Mouse (Mus musculus): ENCODE data around the gene Nnmt. TPM values are rescaled to one million over a fixed set of nuclear protein-coding genes. Genes with fewer than 3 reads are reported as not detected.

Gene Nnmt
- total RNA-seq, 1 experiment from 2014 or later, result not detected

DNA sequence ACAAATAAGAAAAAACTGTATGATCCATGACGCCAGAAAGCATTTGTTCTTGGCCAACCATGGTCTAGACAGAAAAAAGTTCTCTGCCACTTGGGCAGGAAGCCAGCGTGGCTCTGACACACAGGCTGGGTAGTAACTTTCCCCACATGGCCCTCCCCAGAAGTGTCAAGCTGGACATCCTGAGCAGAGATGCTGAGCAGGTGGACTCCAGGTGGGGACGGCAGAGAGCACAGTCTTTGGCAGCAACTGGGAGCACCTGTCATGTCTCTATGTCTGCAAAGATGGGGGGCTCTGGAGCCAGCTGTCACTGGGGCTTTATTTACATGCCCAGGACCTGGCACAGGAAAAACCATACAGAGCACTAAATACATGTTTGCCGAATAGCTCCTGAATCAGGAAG lies 14.3 kb downstream of the Nnmt start:
- ATAC-seq (ENCODE audit: extremely low read depth, insufficient number of reproducible peaks, low FRiP score, poor library complexity, severe bottlenecking), result no peak

DNA sequence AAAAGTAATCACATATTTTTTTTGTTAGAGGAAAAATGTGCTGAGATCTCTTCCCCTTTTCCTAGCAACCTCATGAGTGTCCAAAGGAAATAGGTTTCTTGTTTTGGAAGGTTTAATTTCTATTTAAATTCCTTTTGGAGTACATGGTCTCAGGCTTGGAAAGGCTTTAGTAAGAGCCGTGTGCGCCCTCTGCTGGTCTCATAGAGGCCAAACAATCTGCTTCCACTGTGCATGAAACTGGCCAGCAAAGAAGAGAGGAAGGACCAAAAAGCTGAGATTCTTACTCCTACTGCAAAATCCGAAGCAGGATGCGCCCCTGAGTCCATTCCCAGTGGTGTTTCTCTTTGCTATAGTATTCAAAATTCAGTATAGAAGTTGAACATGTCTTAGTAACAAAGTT lies 18.6 kb downstream of the Nnmt start:
- ATAC-seq (ENCODE audit: extremely low read depth, insufficient number of reproducible peaks, low FRiP score, poor library complexity, severe bottlenecking), result peak; percentile 41; the same call in 1 of the 2 replicates

DNA sequence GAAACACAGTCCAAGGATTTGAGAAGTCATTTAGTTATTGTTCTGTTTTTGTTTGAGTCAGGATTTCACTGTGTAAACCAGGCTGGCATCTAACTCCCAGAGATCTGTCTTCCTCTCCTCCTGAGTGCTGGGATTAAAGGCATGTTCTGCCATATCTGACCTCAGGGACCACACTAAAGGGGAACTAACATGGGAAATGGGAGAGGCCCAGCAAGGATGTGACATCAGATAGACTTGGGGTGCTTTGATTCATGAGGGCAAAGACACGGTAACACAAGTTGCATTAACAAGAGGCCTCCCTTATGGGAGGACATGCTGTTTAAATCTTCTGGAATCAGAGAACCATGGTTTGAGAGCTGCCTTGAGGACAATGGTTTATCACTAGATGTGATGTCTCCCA lies 24.1 kb downstream of the Nnmt start:
- ATAC-seq (ENCODE audit: extremely low read depth, insufficient number of reproducible peaks, low FRiP score, poor library complexity, severe bottlenecking), result no peak

DNA sequence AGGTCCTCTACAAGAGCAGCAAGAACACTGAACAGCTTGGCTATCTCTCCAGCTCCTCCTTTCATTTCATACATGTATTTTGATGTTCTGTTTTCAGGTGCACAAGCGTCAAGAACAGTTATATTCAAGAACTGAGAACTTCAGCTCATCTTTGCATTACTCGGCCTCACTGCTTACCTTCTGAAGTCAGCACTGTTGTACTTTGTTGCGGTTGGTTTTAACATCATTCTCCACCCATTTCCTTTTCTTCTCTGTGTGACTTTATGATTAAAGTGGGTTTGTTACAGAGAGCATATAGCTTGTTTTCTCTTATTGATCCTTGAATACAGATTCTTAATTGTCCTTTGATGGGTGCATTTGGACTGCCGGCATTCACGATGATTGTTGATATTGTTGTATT lies 42.6 kb downstream of the Nnmt start:
- ATAC-seq (ENCODE audit: extremely low read depth, insufficient number of reproducible peaks, low FRiP score, poor library complexity, severe bottlenecking), result no peak

DNA sequence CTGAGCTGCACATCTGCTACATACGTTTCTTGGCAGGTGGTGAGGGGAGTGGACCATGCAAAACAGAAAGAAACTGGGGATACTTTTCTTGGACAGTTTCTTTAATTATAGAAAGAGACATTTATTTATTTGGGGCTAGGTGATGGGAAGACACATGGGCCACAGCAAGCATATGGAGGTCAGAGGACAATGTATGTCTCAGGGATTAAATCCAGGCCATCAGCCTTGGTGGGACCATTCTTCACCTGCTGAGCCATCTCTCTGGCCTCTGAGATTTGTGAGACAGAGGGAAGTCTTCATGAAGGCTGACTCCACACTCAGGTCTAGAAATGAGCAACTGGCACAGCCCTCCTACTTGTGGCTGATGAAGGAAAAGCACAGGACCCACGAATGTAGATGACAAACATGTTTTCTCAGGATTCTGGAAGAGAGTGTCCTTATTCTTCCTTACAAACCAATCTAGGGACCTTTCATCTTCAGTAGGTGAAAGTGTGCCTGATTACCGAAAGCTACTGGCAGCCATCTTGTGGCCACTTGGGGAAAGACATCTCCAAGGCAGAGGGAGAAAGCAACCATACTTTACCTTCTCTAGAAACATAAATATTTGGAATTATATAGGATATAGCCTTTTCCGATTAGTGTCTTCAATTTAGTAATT lies 45.3 kb downstream of the Nnmt start:
- peak; percentile 53; the same call in 1 of the 2 replicates for ATAC-seq (ENCODE audit: extremely low read depth, insufficient number of reproducible peaks, low FRiP score, poor library complexity, severe bottlenecking)

DNA sequence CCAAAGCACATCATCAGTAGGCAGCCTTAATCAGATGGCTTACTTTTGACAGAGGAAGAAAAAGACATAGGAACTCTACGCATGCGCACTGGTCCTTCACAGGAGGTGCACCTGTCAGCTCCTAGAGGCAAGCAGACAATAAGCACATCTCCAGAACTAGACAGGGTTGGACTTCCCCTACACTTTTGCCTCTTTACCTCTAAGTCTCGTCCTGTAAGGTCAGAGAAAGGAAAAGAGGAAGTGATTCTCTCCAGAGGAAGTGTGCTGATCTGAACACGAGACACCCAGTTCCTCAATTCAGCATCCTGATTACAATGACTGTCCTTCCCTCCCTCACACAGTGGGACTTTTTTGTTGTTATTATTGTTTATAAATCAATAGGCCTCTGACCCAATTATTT lies 46.3 kb downstream of the Nnmt start:
- peak; percentile 97 for ATAC-seq (ENCODE audit: extremely low read depth, insufficient number of reproducible peaks, low FRiP score, poor library complexity, severe bottlenecking)

DNA sequence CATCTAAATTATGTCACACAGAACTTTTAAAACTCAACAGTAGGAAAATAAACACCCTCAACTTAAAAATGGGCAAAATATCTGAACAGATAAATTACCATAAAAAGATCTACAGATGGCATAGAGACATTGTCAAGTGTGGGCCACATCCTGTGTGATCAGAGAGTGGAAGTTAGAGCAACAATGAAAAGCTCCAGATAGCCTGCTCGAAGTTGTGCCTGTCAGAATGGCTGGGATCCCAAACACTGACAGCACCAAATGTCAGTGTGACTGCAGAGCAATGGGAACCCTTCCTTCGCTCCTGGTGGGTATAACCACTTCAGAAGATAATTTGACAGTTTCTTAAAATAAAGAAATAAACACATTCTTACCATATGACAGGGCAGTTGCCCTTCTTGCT lies 55.9 kb downstream of the Nnmt start:
- ATAC-seq (ENCODE audit: extremely low read depth, insufficient number of reproducible peaks, low FRiP score, poor library complexity, severe bottlenecking), result no peak

DNA sequence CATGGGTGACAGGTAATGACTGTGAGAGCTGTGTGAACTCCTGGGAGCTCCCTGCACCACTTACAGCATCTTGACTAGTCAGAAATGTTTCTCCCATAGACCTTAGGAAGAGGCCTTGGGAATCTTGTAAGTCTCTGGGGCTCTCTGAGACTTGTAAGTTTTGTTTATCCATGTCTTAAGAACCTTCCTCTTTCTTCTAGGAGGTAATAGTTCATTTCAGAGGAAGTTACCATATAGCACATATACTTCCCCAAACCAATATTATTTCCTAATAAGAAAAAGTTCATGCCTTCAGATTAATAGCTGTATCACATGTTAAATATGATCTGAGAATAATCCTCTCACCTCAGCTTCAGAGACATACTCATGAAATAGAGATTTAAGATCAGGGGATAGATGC lies 57.7 kb downstream of the Nnmt start:
- ATAC-seq (ENCODE audit: extremely low read depth, insufficient number of reproducible peaks, low FRiP score, poor library complexity, severe bottlenecking), result no peak

Other genes starting within 250 kb of the Nnmt start
- gene Rexo2, start 124.5 kb downstream of the Nnmt start, total RNA-seq (2017), result 44.6 and 51.6 TPM in 2 replicates
- 112 and 126 TPM in 2 replicates for gene Rbm7, start 109.9 kb downstream of the Nnmt start, total RNA-seq (2017)
- 8.1 and 10.1 TPM in 2 replicates for gene Gm5617, start 109.7 kb downstream of the Nnmt start, total RNA-seq (2017)
- gene Zbtb16, start 231.1 kb upstream of the Nnmt start, total RNA-seq (2017), result 4.5 and 6.5 TPM in 2 replicates

All from neutrophil, adult 5-6 weeks (primary cell).